Mouse (Mus musculus) megakaryocyte, embryonic 14.5 days (primary cell): ENCODE measurements around the gene Plcl1.

Experiments
- FLI1 ChIP-seq: IDR thresholded peaks from 2 replicates; pipeline ENCODE4 v1.6.1; 2012; ENCODE audit warnings: low read length, inconsistent platforms, mixed read lengths
- GATA1 ChIP-seq: IDR thresholded peaks from 3 replicates; pipeline ENCODE4 v1.6.1; 2012; ENCODE audit warnings: mixed read lengths, low read length, inconsistent platforms, borderline replicate concordance

- TF ChIP-seq GATA1 (no peak), FLI1 (no peak)
These were observed 100.1 kb downstream of the Plcl1 start for GRCm38 (mm10) chr1:55505811-55506210.
